Mouse (Mus musculus): ENCODE measurements around the gene Gm49369. TPM values are rescaled to one million over a fixed set of nuclear protein-coding genes. Genes with fewer than 3 reads are reported as not detected.
"Not testable (repeated sequence)": the region's sequence is repeated elsewhere in the genome, so short reads cannot be mapped to it uniquely, and the experiment has no call there.

Gene Gm49369
- polyA plus RNA-seq, 1 experiment = not detected

DNA sequence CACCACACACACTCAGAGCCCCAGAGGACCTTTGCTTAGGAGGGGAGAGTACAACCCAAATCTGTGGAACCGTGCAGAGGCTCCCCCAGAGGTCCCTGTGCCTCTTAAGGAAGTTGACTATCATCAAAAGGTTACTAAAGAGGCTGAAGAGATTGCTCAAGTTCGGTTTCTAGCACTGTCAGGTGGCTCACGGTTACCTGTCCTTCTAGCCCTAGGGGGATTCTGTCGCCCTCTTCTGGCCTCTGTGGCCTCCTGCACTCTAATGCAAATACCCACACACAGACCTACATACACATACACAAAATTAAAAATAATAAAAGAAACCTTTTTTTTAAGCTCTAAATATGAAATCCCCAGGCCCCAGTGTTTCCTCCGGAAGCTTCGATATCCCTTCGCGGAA is 36.2 kb upstream of the Gm49369 start:
- Histone ChIP-seq H3K36me3 (ENCODE audit: control insufficient read depth, insufficient read depth, low read length) (no peaks in the 10 kb centered on the region), H3K27ac (ENCODE audit: control insufficient read depth, insufficient read depth, low read depth, low read length) (no peak overlapping the region), H3K27me3 (ENCODE audit: control insufficient read depth, insufficient read depth, low read length) (no peaks in the 10 kb centered on the region), H3K4me1 (ENCODE audit: control insufficient read depth, insufficient read depth, low read length) (no peaks in the 10 kb centered on the region), H3K4me3 (ENCODE audit: control insufficient read depth, low read depth, low read length) (no peak overlapping the region)
- TF ChIP-seq POLR2A (IDR thresholded peaks at IDR 0.05; ENCODE audit: control insufficient read depth, low read depth, low read length) (no peak), CTCF (IDR thresholded peaks at IDR 0.05; ENCODE audit: control insufficient read depth, insufficient read depth, insufficient replicate concordance, low read depth, low read length) (no peak)

DNA sequence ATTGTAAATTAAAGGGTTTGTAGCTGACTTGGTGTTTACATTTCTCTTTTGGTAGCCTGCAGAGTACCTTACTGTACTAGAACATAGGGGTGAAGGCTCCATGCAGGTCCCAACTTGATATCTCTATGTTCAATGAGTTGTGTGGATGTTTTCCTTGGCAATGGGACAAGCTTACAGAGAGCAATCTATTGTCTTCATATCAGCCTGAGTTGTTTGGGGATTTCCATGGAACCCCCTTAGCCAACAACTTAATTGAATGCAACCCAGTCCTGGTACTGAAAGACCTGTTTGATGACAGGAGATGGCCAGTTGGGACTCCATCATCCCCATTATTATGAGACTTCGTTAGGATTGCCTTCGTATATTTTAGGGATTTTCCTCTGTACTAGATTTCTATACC is 35.6 kb upstream of the Gm49369 start:
- Histone ChIP-seq H3K4me3 (ENCODE audit: control insufficient read depth, low read depth, low read length) (no peak overlapping the region), H3K27ac (ENCODE audit: control insufficient read depth, insufficient read depth, low read depth, low read length) (no peak overlapping the region), H3K4me1 (ENCODE audit: control insufficient read depth, insufficient read depth, low read length) (no peaks in the 10 kb centered on the region), H3K27me3 (ENCODE audit: control insufficient read depth, insufficient read depth, low read length) (no peaks in the 10 kb centered on the region), H3K36me3 (ENCODE audit: control insufficient read depth, insufficient read depth, low read length) (no peaks in the 10 kb centered on the region)
- TF ChIP-seq POLR2A (IDR thresholded peaks at IDR 0.05; ENCODE audit: control insufficient read depth, low read depth, low read length) (no peak), CTCF (IDR thresholded peaks at IDR 0.05; ENCODE audit: control insufficient read depth, insufficient read depth, insufficient replicate concordance, low read depth, low read length) (no peak)

DNA sequence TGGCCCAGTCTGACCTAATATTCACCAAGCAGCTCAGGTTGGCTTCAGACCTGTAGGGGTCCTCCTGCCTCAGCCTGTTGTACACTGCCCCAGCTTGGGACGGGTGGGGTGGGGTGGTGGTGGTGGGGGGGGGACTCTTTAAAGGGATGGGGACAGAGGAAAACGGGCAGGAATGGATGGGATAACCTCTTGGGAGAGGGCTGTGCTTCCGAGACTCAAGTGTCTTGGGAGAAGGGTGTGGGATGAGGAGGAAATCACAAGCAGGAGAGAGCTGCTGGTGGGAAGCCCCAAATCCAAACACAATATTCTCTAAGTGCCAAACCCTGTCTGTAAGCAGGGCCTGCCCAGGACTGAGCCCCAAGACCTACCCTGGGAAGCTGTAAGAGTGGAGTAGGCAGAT is 33.8 kb upstream of the Gm49369 start:
- no peak overlapping the region for H3K4me3 ChIP-seq (ENCODE audit: control insufficient read depth, low read depth, low read length)
- TF ChIP-seq CTCF (IDR thresholded peaks at IDR 0.05; ENCODE audit: control insufficient read depth, insufficient read depth, insufficient replicate concordance, low read depth, low read length) (no peak), POLR2A (IDR thresholded peaks at IDR 0.05; ENCODE audit: control insufficient read depth, low read depth, low read length) (no peak)

DNA sequence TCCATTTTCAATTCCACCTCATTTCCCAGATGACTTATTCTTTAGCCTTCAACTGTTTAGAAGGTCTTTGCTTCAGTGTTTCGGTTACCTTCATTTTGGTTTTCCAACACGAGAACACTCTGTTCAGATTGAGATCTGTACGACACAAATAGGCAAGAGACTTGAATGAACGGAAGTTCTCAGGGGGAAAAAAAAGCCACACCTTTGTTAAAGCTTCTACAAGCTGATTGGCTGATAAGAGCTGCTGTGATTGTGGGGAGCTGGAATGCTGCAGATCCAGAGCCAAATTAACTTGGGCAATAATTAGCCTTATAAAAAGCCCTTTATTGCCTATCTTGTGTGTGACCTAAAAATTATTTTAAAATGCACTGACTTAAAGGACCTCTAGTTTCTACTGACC is 32.8 kb upstream of the Gm49369 start:
- Histone ChIP-seq H3K4me3 (ENCODE audit: control insufficient read depth, low read depth, low read length) (no peak overlapping the region), H3K27ac (ENCODE audit: control insufficient read depth, insufficient read depth, low read depth, low read length) (no peak overlapping the region), H3K27me3 (ENCODE audit: control insufficient read depth, insufficient read depth, low read length) (no peaks in the 10 kb centered on the region), H3K36me3 (ENCODE audit: control insufficient read depth, insufficient read depth, low read length) (no peaks in the 10 kb centered on the region), H3K4me1 (ENCODE audit: control insufficient read depth, insufficient read depth, low read length) (no peaks in the 10 kb centered on the region)
- TF ChIP-seq CTCF (IDR thresholded peaks at IDR 0.05; ENCODE audit: control insufficient read depth, insufficient read depth, insufficient replicate concordance, low read depth, low read length) = no peak
- TF ChIP-seq POLR2A (IDR thresholded peaks at IDR 0.05; ENCODE audit: control insufficient read depth, low read depth, low read length) = no peak

More for the DNA sequence above, 33.8 kb upstream of the Gm49369 start:
- Histone ChIP-seq H3K27ac (ENCODE audit: control insufficient read depth, insufficient read depth, low read depth, low read length) (no peak overlapping the region), H3K36me3 (ENCODE audit: control insufficient read depth, insufficient read depth, low read length) (no peaks in the 10 kb centered on the region), H3K27me3 (ENCODE audit: control insufficient read depth, insufficient read depth, low read length) (no peaks in the 10 kb centered on the region), H3K4me1 (ENCODE audit: control insufficient read depth, insufficient read depth, low read length) (no peaks in the 10 kb centered on the region)

DNA sequence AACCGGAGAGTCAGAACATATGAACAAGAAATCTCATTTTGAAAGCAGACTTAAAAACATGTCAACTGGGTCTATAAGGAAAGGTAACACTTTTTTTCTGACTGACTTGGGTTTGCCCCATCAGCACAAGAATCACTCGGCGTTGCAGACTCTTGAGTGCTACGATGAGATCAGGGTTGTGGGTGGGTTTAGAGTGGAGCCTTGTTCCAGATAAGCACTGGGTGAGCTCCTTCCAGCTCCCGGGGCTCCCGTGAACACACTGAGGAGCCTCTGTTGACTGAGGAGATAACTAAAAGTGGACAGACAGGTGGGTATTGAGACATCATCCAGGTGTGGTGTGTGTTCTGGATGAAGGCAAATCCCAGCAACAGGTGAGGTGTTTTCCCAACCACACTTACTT is 30.8 kb upstream of the Gm49369 start:
- TF ChIP-seq CTCF (IDR thresholded peaks at IDR 0.05; ENCODE audit: control insufficient read depth, insufficient read depth, insufficient replicate concordance, low read depth, low read length) (no peak), POLR2A (IDR thresholded peaks at IDR 0.05; ENCODE audit: control insufficient read depth, low read depth, low read length) (no peak)
- no peaks in the 10 kb centered on the region for H3K4me1 ChIP-seq (ENCODE audit: control insufficient read depth, insufficient read depth, low read length)
- no peak overlapping the region for H3K4me3 ChIP-seq (ENCODE audit: control insufficient read depth, low read depth, low read length)

DNA sequence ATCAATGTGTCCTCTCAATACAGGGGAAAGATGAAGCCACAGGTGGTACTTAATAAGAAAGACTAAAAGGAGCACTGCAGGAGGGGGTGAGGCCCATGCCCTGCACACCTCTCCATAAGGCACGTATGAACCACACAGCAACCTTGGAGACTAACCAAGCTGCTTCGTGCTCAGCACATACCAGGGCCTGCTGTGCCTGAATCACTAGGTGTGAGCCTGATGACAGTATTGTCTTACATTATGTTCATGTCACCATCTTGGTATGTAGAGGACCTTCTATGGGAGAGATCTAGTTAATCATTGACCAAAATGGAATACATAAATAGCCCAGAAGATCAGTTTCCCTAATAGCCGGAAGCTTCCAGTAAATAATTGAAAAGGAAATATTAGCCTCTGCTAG is 27.1 kb upstream of the Gm49369 start:
- TF ChIP-seq CTCF (IDR thresholded peaks at IDR 0.05; ENCODE audit: control insufficient read depth, insufficient read depth, insufficient replicate concordance, low read depth, low read length) (no peak), POLR2A (IDR thresholded peaks at IDR 0.05; ENCODE audit: control insufficient read depth, low read depth, low read length) (no peak)
- H3K36me3 ChIP-seq (ENCODE audit: control insufficient read depth, insufficient read depth, low read length) = no peaks in the 10 kb centered on the region
- H3K27me3 ChIP-seq (ENCODE audit: control insufficient read depth, insufficient read depth, low read length) = no peaks in the 10 kb centered on the region
- no peak overlapping the region for H3K27ac ChIP-seq (ENCODE audit: control insufficient read depth, insufficient read depth, low read depth, low read length)
- H3K4me1 ChIP-seq (ENCODE audit: control insufficient read depth, insufficient read depth, low read length) = no peaks in the 10 kb centered on the region
- no peak overlapping the region for H3K4me3 ChIP-seq (ENCODE audit: control insufficient read depth, low read depth, low read length)

More for the DNA sequence above, 30.8 kb upstream of the Gm49369 start:
- Histone ChIP-seq H3K36me3 (ENCODE audit: control insufficient read depth, insufficient read depth, low read length) (no peaks in the 10 kb centered on the region), H3K27ac (ENCODE audit: control insufficient read depth, insufficient read depth, low read depth, low read length) (no peak overlapping the region), H3K27me3 (ENCODE audit: control insufficient read depth, insufficient read depth, low read length) (no peaks in the 10 kb centered on the region)

DNA sequence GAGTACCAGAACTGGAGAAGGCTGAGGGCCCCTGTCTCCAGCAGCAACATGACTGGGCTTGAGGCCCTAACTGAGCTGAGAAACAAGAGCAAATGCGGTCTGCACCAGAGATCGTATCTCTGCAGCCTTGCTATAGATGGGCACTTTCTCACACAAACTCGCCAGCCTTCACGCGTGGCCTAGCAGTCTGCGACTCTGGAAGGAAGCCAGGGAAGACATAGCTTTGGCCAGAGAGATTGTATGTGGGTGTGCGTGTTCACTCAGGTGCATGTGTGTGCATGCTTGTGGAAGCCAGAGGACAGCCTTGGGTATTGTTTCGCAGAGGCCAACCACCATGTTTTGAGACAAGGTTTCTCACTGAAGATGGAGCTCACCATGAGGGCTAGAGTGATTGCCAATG is 26.2 kb upstream of the Gm49369 start:
- TF ChIP-seq POLR2A (IDR thresholded peaks at IDR 0.05; ENCODE audit: control insufficient read depth, low read depth, low read length) (no peak), CTCF (IDR thresholded peaks at IDR 0.05; ENCODE audit: control insufficient read depth, insufficient read depth, insufficient replicate concordance, low read depth, low read length) (no peak)
- Histone ChIP-seq H3K4me1 (ENCODE audit: control insufficient read depth, insufficient read depth, low read length) (no peaks in the 10 kb centered on the region), H3K27me3 (ENCODE audit: control insufficient read depth, insufficient read depth, low read length) (no peaks in the 10 kb centered on the region), H3K27ac (ENCODE audit: control insufficient read depth, insufficient read depth, low read depth, low read length) (no peak overlapping the region), H3K36me3 (ENCODE audit: control insufficient read depth, insufficient read depth, low read length) (no peaks in the 10 kb centered on the region), H3K4me3 (ENCODE audit: control insufficient read depth, low read depth, low read length) (no peak overlapping the region)

DNA sequence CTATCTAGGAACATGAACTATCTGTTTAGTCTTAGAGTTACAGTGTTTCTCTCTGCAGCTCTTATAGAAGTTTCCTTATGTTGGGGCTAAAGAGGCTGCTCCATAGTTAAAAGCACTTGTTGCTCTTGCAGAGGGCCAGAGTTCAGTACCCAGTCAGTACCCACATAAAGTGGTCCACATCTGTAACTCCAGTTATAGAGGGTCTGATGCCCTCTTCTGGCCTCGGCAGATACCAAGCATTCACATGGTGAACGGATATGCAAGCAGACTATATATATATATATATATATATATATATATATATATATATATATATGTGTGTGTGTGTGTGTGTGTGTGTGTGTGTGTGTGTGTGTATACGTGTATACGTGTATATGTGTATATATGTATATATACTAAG is 25.5 kb upstream of the Gm49369 start:
- Histone ChIP-seq H3K27ac (ENCODE audit: control insufficient read depth, insufficient read depth, low read depth, low read length) (no peak overlapping the region), H3K4me1 (ENCODE audit: control insufficient read depth, insufficient read depth, low read length) (no peaks in the 10 kb centered on the region), H3K4me3 (ENCODE audit: control insufficient read depth, low read depth, low read length) (no peak overlapping the region), H3K27me3 (ENCODE audit: control insufficient read depth, insufficient read depth, low read length) (no peaks in the 10 kb centered on the region), H3K36me3 (ENCODE audit: control insufficient read depth, insufficient read depth, low read length) (no peaks in the 10 kb centered on the region)
- TF ChIP-seq POLR2A (IDR thresholded peaks at IDR 0.05; ENCODE audit: control insufficient read depth, low read depth, low read length) (no peak), CTCF (IDR thresholded peaks at IDR 0.05; ENCODE audit: control insufficient read depth, insufficient read depth, insufficient replicate concordance, low read depth, low read length) (no peak)

DNA sequence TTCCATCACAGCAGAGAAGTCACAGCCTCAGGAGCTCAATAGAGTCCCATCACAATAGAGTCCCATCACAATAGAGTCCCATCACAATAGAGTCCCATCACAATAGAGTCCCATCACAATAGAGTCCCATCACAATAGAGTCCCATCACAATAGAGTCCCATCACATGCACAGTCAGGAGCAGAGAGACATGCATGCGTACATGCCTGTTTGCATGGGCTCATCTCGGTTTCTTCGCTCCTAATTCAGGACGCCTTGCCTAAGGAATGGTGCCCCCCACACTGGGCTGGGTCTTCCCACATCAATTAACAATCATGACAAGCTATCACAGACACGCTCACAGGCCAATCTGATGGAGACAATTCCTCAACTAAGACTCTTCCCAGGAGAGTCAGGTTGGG is 22.7 kb upstream of the Gm49369 start:
- H3K27ac ChIP-seq (ENCODE audit: control insufficient read depth, insufficient read depth, low read depth, low read length); H3K4me3 ChIP-seq (ENCODE audit: control insufficient read depth, low read depth, low read length); H3K27me3 ChIP-seq (ENCODE audit: control insufficient read depth, insufficient read depth, low read length); H3K36me3 ChIP-seq (ENCODE audit: control insufficient read depth, insufficient read depth, low read length); H3K4me1 ChIP-seq (ENCODE audit: control insufficient read depth, insufficient read depth, low read length): not testable (repeated sequence)

Measured in testis, adult 2 months (tissue).